ENCODE assay signal across 36 mouse cellular contexts in genomic region chr1:72725941-72726340, GRCm38 (mm10). TPM values are rescaled to one million over a fixed set of nuclear protein-coding genes. Genes with fewer than 3 reads are reported as not detected.
"Had no signal": no experiment of that assay in that cellular context is flagged by ENCODE, and none has a peak within 500 bp of the region (broad histone marks: within the 10 kb centered on the region; RNA-seq: fewer than 3 reads in every experiment).

No protein-coding gene starts in this region.

- ATAC-seq: forebrain, embryonic 13.5 days; forebrain, embryonic 14.5 days; forebrain, embryonic 15.5 days; forebrain, embryonic 16.5 days; forebrain, postnatal 0 days had no signal

- H3K27me3 ChIP-seq: embryonic facial prominence, embryonic 12.5 days; embryonic facial prominence, embryonic 13.5 days; embryonic facial prominence, embryonic 15.5 days; forebrain, embryonic 12.5 days; forebrain, embryonic 13.5 days; forebrain, embryonic 15.5 days had no signal

- H3K4me2 ChIP-seq: embryonic facial prominence, embryonic 12.5 days; embryonic facial prominence, embryonic 13.5 days; embryonic facial prominence, embryonic 15.5 days; forebrain, embryonic 12.5 days; forebrain, embryonic 13.5 days; forebrain, embryonic 15.5 days had no signal

- H3K36me3 ChIP-seq: embryonic facial prominence, embryonic 12.5 days; embryonic facial prominence, embryonic 13.5 days; embryonic facial prominence, embryonic 15.5 days; forebrain, embryonic 15.5 days had no signal

- H3K4me3 ChIP-seq: embryonic facial prominence, embryonic 10.5 days; embryonic facial prominence, embryonic 12.5 days; embryonic facial prominence, embryonic 13.5 days; embryonic facial prominence, embryonic 15.5 days; erythroblast, embryonic 14.5 days; forebrain, embryonic 10.5 days; forebrain, embryonic 12.5 days; forebrain, embryonic 13.5 days; forebrain, embryonic 15.5 days; gastrocnemius, adult 2 months had no signal

- H3K9ac ChIP-seq: embryonic facial prominence, embryonic 12.5 days; embryonic facial prominence, embryonic 13.5 days; embryonic facial prominence, embryonic 15.5 days; forebrain, embryonic 12.5 days; forebrain, embryonic 13.5 days; forebrain, embryonic 15.5 days; forebrain, postnatal 0 days had no signal

- DNase-seq: cerebellum, adult 18-20 months; cerebellum, adult 2 months; cerebellum, adult 8-10 months; cerebellum, adult 9-10 months; cerebellum, adult 9-11 months; cerebellum, postnatal 10 days; cerebellum, postnatal 36 days; embryo, embryonic 11 days; forebrain, postnatal 0 days; gastrocnemius, adult 2 months; gastrocnemius, postnatal 10 days; gastrocnemius, postnatal 14 days; gastrocnemius, postnatal 25 days; gastrocnemius, postnatal 36 days; heart, adult 18-20 months had no signal

- H3K9me3 ChIP-seq: embryonic facial prominence, embryonic 10.5 days; embryonic facial prominence, embryonic 12.5 days; embryonic facial prominence, embryonic 13.5 days; embryonic facial prominence, embryonic 15.5 days; forebrain, embryonic 10.5 days; forebrain, embryonic 12.5 days; forebrain, embryonic 13.5 days; forebrain, embryonic 15.5 days had no signal

- H3K4me1 ChIP-seq: forebrain, embryonic 12.5 days; forebrain, embryonic 13.5 days had no signal

- H3K27ac ChIP-seq: embryonic facial prominence, embryonic 10.5 days; embryonic facial prominence, embryonic 12.5 days; embryonic facial prominence, embryonic 13.5 days; embryonic facial prominence, embryonic 15.5 days; forebrain, embryonic 10.5 days; forebrain, embryonic 12.5 days; forebrain, embryonic 13.5 days; forebrain, embryonic 15.5 days; gastrocnemius, adult 2 months had no signal

RNA-seq across cellular contexts. Expression of gene Ankar, which starts 25.6 kb away (rescaled TPM):
- total RNA-seq: common myeloid progenitor, adult 5-6 weeks; forebrain, postnatal 0 days; gastrocnemius, adult 18-20 months; gastrocnemius, adult 2 months; gastrocnemius, adult 8-10 months; gastrocnemius, postnatal 10 days; gastrocnemius, postnatal 14 days; gastrocnemius, postnatal 25 days; gastrocnemius, postnatal 36 days; gastrocnemius, postnatal 4 days; granulocyte monocyte progenitor cell, adult 5-6 weeks; heart, adult 18-20 months had no signal
- polyA plus RNA-seq: cerebellum, adult 2 months; cortical plate, adult 2 months; embryonic facial prominence, embryonic 10.5 days; embryonic facial prominence, embryonic 11.5 days; embryonic facial prominence, embryonic 12.5 days; embryonic facial prominence, embryonic 13.5 days; embryonic facial prominence, embryonic 14.5 days; embryonic facial prominence, embryonic 15.5 days; erythroblast, embryonic 14.5 days; forebrain, embryonic 10.5 days; forebrain, embryonic 11.5 days; forebrain, embryonic 12.5 days; forebrain, embryonic 13.5 days; forebrain, embryonic 14.5 days; forebrain, embryonic 15.5 days; forebrain, embryonic 16.5 days; forebrain, postnatal 0 days; frontal cortex, adult 2 months had no signal
